Mouse (Mus musculus): ENCODE results near the gene Snw1. TPM values are rescaled to one million over a fixed set of nuclear protein-coding genes. Genes with fewer than 3 reads are reported as not detected.

Gene Snw1
- 181 TPM for polyA plus RNA-seq (2017; shearing (Covaris generic))

GRCm38 (mm10) chr12:87471964-87472786, at the start of gene Snw1:
Snw1 (minus strand) TSS chr12:87472274.

GRCm38 (mm10) chr12:87514016-87514415, 41.9 kb upstream of the Snw1 start, which contains the start of gene Gm8300:
Gm8300 (plus strand) TSS chr12:87514316.

GRCm38 (mm10) chr12:87494421-87494820, 22.3 kb upstream of the Snw1 start, which contains the start of gene Gm5788:
Gm5788 (plus strand) TSS chr12:87494721.

GRCm38 (mm10) chr12:87443700-87444122, 28.4 kb downstream of the Snw1 start, which contains the start of the genes Slirp and Alkbh1:
Slirp (plus strand) TSS chr12:87443896.
Alkbh1 (minus strand) TSS chr12:87444017.

Other genes starting within 250 kb of the Snw1 start
- gene Noxred1, start 233.5 kb downstream of the Snw1 start, polyA plus RNA-seq (2017; shearing (Covaris generic)): 0.45 TPM
- 19.8 TPM for gene Vipas39, start 206.0 kb downstream of the Snw1 start, polyA plus RNA-seq (2017; shearing (Covaris generic))
- 153 TPM for gene Ahsa1, start 205.8 kb downstream of the Snw1 start, polyA plus RNA-seq (2017; shearing (Covaris generic))
- gene Ism2, start 172.6 kb downstream of the Snw1 start, polyA plus RNA-seq (2017; shearing (Covaris generic)): not detected
- gene Sptlc2, start 83.9 kb downstream of the Snw1 start, polyA plus RNA-seq (2017; shearing (Covaris generic)): 138 TPM
- 46.1 TPM for gene Slirp, start 28.4 kb downstream of the Snw1 start, polyA plus RNA-seq (2017; shearing (Covaris generic))
- gene Alkbh1, start 28.3 kb downstream of the Snw1 start, polyA plus RNA-seq (2017; shearing (Covaris generic)): 68.3 TPM
- 1.1 TPM for gene Gm5788, start 22.4 kb upstream of the Snw1 start, polyA plus RNA-seq (2017; shearing (Covaris generic))
- 0.22 TPM for gene Gm8300, start 42.0 kb upstream of the Snw1 start, polyA plus RNA-seq (2017; shearing (Covaris generic))
- gene Oog1, start 130.4 kb upstream of the Snw1 start, polyA plus RNA-seq (2017; shearing (Covaris generic)): not detected
- not detected for gene Gm4027, start 146.6 kb upstream of the Snw1 start, polyA plus RNA-seq (2017; shearing (Covaris generic))
- 0.95 TPM for gene Gm16381, start 172.3 kb upstream of the Snw1 start, polyA plus RNA-seq (2017; shearing (Covaris generic))